Mouse (Mus musculus) cerebellum, postnatal 36 days (tissue): ENCODE measurements around the gene Gm4763.
"Not testable (repeated sequence)": the region's sequence is repeated elsewhere in the genome, so short reads cannot be mapped to it uniquely, and the experiment has no call there.

Experiments
- DNase-seq, 2 experiments: peaks; one replicate each; pipeline ENCODE4 v3.0.0; 2021 to 2022; ENCODE audit warnings: mixed read lengths in 2 of 2

Gm4763 gene

DNA sequence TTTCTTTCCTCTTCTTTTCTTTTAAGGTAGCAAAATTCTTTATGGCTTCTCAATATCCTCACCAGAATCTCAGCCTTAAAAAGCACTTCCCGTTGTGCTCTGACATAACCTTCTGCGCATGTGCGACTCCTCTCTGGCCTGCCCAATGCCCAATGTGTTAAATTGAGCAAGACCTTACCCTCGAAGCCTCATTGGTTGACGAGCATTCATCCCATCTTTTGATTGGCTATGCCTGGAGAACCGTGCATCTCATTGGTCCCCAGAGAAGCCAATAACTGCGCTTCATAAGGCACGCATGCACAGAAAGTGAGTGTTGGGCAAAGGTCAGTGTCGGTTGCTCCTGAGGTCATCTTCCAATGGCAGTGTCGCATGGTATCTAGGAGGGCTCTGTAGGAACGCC lies at the start of gene Gm4763:
Gene Gm4763 (minus strand): TSS at position 101 of the 400 bp plus-strand sequence.
- DNase-seq = not testable (repeated sequence)

GRCm38 (mm10) chr7:24776145-24776544 lies 49.4 kb upstream of the Gm4763 start:
- no peak for DNase-seq

DNA sequence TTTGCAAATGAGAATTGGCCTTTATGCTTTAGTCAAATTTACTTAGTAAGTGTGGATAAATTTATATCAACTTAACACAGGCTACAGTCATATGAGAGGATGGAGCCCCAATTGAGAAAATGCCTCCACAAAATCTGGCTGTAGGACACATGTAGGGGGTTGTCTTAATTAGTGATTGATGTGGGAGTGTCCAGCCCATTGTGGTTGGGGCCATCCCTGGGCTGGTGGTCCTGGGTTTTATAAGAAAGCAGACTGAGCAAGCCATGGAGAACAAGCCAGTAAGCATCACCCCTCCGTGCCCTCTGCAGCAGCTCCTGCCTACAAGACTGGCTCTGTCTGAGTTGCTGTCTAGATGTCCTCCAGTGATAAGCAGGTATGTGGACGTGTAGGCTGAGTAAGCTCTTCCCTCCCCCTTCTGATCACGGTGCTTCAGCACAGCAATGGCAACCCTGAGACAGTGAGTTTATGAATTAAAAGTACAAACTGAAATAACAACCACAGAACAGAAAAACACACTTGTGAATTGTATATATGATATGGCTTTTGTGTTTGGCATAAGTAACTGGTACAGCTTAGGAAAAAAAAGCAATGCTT lies 47.3 kb upstream of the Gm4763 start:
- DNase-seq = no peak

GRCm38 (mm10) chr7:24771361-24771760 lies 44.7 kb upstream of the Gm4763 start:
- DNase-seq = no peak

- DNase-seq = no peak
Measured at GRCm38 (mm10) chr7:24762574-24762973, 35.9 kb upstream of the Gm4763 start.

- no peak for DNase-seq
Measured at GRCm38 (mm10) chr7:24761161-24761560, 34.5 kb upstream of the Gm4763 start.

DNA sequence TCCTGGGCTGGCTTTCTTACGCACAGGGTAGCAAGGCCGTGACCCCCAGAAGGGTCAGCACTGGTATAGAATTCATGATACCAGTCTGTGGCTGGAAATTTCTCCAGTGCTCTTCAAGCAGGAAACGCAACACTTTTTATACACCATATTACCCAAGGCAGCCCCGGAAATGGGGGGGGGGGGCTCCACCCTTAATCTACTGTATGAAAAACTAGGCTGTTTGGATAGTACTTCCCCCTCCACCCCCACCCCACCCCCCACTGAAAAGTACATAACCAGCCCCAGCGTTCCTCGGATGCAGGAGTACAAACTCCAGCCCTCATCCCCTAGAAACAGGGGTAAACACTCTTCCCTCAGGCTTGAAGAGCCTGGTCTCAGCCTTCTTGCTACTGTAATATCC lies 33.5 kb upstream of the Gm4763 start, which contains the start of gene Cd177:
Gene Cd177 (minus strand): TSS at position 101 of the 400 bp plus-strand sequence.
- no peak for DNase-seq

GRCm38 (mm10) chr7:24758520-24758919 lies 31.8 kb upstream of the Gm4763 start:
- DNase-seq = no peak

DNA sequence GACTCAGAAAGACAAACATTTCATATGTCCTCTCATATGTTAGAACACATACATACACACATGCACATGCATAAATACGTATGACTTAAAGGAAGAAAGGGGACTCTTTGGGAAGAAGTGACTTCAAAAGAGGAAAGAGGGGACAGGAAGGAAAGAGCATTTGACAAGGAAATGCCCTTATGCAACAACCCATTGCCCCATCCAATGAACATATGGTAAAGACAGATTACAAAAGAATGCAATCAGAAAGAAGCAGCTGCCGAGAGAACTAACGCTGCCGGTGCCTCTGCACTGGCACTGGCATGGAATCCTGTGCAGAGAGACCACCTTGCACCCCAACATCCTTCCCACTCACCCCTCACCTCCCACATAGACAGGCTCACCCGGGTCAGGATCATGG lies 26.8 kb upstream of the Gm4763 start:
- DNase-seq = no peak

DNA sequence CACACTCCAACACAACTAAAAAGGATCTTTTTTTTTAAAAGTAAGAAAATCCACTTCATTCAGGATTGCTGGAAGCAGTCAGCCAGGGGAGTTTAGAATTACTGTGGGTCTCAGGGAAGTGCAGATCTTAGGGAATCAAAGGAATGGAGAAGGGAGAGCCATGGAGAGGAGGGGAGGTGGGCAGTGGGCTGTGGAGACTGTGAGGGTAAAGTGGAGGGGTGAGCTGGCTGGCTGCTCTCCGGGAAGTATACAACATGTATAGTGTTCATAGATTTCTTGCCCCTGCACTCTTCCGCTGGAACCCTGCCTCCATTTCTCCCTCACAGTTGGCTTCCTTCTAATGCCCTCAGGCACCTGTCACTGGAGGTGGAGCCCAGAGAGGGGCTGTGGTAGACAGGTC lies 24.9 kb upstream of the Gm4763 start:
- DNase-seq = no peak

DNA sequence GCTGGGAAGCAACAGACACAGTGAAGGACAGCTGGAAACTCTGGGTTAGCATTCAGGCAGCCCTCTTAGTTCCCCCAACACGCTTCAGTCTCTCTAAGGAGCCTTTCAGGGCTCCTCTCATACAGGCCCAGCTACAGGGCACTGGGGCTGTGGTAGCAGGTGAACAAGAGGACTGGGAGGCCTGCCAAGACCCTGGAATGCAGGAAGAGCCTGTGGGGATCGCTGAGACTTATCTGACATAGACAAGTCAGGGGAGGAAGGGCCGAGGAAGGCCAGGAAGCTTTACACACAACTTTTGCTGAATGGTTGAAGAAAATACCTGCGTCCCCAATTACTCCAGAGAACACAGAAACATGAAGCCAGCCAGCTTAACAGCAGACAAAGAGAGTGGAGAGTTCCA lies 24.0 kb upstream of the Gm4763 start:
- no peak for DNase-seq

- peak in 1 of 2 experiments; percentile 5 for DNase-seq
Measured at GRCm38 (mm10) chr7:24735970-24736670, 9.4 kb upstream of the Gm4763 start.

DNA sequence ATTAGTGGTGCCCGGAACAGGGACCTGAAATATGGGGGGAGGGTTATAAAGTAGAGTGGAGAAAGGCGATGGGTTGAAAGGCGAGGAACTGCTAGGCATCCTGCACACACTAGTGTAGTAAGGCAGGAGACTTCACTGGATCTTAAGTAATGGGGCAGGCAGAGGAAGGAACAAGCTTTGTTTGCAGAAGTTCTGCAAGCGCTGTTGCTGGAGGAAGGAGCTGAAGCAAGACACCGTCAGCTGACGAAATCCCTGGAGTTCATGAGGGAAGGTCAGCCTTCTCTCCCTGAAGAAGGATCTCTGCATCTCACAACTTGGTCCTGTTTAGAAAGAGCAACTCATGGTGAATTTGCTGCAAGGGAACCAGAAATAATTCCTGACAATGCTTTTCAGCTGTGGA lies 11.7 kb downstream of the Gm4763 start:
- DNase-seq = no peak

- DNase-seq = no peak
Measured at GRCm38 (mm10) chr7:24708832-24709292, 17.8 kb downstream of the Gm4763 start, which contains the start of gene BC049730. TSS of gene BC049730 (plus strand) at chr7:24709242.

DNA sequence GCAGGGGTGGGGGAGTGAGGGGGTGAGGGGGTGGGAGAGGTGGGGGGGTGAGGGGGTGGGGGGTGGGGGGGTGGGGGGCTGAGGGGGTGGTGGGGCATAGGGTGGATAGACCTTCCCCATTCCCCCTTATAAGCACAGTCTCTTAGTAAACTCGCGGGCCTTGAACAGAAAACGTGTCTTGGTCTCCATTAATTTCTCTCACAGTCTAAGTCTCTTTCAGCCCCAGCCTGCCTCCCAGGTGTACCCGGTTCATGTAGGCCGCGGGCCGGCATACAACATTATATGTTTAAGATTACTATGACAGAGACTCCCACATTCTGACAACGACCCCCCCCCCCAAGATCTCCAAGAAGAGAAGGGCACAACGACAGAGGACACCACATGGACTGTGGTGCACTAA lies 23.9 kb downstream of the Gm4763 start:
- not testable (repeated sequence) for DNase-seq

GRCm38 (mm10) chr7:24697891-24698290 lies 28.8 kb downstream of the Gm4763 start:
- DNase-seq = not testable (repeated sequence)

- DNase-seq = not testable (repeated sequence)
Measured at GRCm38 (mm10) chr7:24692693-24693092, 34.0 kb downstream of the Gm4763 start.

DNA sequence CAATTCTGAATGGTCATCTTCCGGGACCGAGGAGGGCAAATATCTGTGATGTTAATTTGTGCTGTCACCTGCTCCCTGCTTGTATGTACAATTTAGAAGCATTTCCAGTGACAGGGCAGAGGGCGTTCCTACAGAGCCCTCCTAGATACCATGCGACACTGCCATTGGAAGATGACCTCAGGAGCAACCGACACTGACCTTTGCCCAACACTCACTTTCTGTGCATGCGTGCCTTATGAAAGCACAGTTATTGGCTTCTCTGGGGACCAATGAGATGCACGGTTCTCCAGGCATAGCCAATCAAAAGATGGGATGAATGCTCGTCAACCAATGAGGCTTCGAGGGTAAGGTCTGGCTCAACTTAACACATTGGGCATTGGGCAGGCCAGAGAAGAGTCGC lies 39.2 kb downstream of the Gm4763 start:
- not testable (repeated sequence) for DNase-seq

GRCm38 (mm10) chr7:24684121-24684520 lies 42.6 kb downstream of the Gm4763 start:
- DNase-seq = not testable (repeated sequence)

DNA sequence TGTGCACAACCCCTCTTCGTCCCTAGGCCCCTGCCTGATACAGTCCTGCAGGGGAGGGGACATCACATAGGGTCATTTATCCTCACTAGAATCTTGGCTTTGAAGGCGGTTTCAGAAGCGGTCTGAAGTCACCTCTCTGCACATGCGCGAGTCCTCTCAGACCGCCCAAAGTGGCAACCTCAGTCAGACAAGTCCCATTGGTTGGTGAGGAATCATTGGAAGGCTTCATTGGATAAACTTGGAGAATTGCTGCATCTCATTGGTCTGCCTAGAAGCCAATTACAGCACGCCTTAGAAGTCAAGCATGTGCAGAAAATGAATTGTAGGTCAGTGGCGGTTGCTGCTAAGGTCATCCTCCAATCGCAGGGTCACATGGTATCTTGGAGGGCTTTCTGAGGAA lies 50.1 kb downstream of the Gm4763 start, which contains the start of gene Tex101:
Gene Tex101 (minus strand): TSS at position 101 of the 400 bp plus-strand sequence.
- DNase-seq = no peak

GRCm38 (mm10) chr7:24671944-24672439 lies 54.7 kb downstream of the Gm4763 start:
- no peak for DNase-seq
